Mouse (Mus musculus) limb, embryonic 15.5 days (tissue): ENCODE results near the gene Gm20388. TPM values are rescaled to one million over a fixed set of nuclear protein-coding genes. Genes with fewer than 3 reads are reported as not detected.
A peak's percentile ranks its signal among the peaks of the same experiment; 100 is the strongest.

Source experiments
- ATAC-seq: fragments of 200-750 bp; cut with Nextera tagmentation; 2 replicates; pipeline ENCODE4 v1.8.0; 2017; ENCODE audit warnings: low read depth, moderate TSS enrichment; ENCODE audit not compliant: insufficient number of reproducible peaks, low FRiP score, low TSS enrichment
- H3K27ac ChIP-seq: fragments of 300-500 bp; sonication (generic); 2 replicates; pipeline ENCODE4 v1.5.1; 2015; ENCODE audit warnings: moderate library complexity, mild to moderate bottlenecking, inconsistent platforms
- H3K27me3 ChIP-seq: fragments of 300-500 bp; sonication (generic); 2 replicates; pipeline ENCODE4 v1.6.1; 2015; ENCODE audit warnings: inconsistent platforms
- H3K36me3 ChIP-seq: fragments of 300-500 bp; sonication (generic); 2 replicates; pipeline ENCODE4 v1.6.1; 2015; ENCODE audit warnings: inconsistent platforms
- H3K4me1 ChIP-seq: fragments of 300-500 bp; sonication (generic); 2 replicates; pipeline ENCODE4 v1.6.1; 2015; ENCODE audit warnings: inconsistent platforms
- H3K4me2 ChIP-seq: fragments of 300-500 bp; sonication (generic); 2 replicates; pipeline ENCODE4 v1.6.1; 2015; ENCODE audit warnings: mild to moderate bottlenecking, inconsistent platforms
- H3K4me3 ChIP-seq: fragments of 300-500 bp; sonication (generic); 2 replicates; pipeline ENCODE4 v1.5.1; 2015; ENCODE audit warnings: mild to moderate bottlenecking, inconsistent platforms
- H3K9ac ChIP-seq: fragments of 300-500 bp; sonication (generic); 2 replicates; pipeline ENCODE4 v1.6.1; 2015; ENCODE audit warnings: inconsistent platforms
- H3K9me3 ChIP-seq: fragments of 300-500 bp; sonication (generic); 2 replicates; pipeline ENCODE4 v1.6.1; 2016; ENCODE audit warnings: inconsistent platforms
- WGBS: fragments of 180-500 bp; shearing (Covaris S2); methylation state at CpG from one replicate; pipeline ENCODE4 v1.1.7; 2015; 5-methylcytosine and 5-hydroxymethylcytosine counted together
- polyA plus RNA-seq: library from polyadenylated mRNA; unstranded; fragments of >200 nt; fragmentation: Nextera tagmentation; extraction: Ambion mirVana; gene quantifications from 2 replicates; pipeline ENCODE4 v1.2.1, GENCODE M21; 2015

Gene Gm20388
- polyA plus RNA-seq, 1 experiment from 2014 or later: 4.9 TPM

DNA sequence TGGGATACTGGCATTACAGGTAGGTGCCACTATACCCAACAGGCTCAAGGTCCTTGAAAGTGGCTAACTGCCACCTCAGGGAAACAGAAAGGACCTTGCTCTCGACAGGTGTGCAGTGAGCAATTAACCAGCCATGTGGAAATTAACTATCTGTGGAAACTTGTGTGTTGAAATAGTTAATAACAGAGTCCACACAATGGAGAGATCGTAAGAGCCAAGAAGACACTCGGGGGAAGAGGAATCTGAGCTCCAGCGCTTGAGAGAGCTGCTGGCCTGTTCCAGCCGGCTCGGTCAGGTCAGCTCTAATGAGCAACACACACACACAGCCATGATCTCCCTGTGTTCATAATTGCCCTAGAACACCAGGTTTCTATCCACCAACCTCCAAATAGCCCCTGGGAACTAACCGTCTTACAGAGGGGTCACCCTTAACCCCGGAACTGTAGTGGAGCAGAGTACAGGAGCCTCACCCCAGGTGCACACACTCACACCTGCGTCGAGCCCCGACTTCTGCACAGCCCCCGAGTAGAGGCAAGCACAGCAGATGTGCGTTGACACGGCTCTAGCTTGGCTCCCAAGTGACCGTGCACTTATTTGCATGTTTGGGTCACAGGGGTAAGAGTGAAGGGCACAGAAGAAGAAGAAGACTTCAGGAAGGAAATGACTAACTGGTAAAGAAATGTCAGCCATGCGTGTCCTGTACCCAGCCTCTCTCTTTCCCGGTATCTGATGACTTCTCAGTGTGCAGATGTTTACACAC lies 814.4 kb downstream of the Gm20388 start:
- 53% methylated on average over 17 of the region's 17 CpGs for WGBS
- H3K36me3 ChIP-seq: no peaks in the 10 kb centered on the region
- no peak overlapping the region for H3K4me3 ChIP-seq
- no peaks in the 10 kb centered on the region for H3K4me1 ChIP-seq
- no peaks in the 10 kb centered on the region for H3K27me3 ChIP-seq
- no peak overlapping the region for H3K9ac ChIP-seq
- H3K9me3 ChIP-seq: no peaks in the 10 kb centered on the region
- H3K4me2 ChIP-seq: no peak overlapping the region
- no peak overlapping the region for H3K27ac ChIP-seq
- ATAC-seq: no peak

DNA sequence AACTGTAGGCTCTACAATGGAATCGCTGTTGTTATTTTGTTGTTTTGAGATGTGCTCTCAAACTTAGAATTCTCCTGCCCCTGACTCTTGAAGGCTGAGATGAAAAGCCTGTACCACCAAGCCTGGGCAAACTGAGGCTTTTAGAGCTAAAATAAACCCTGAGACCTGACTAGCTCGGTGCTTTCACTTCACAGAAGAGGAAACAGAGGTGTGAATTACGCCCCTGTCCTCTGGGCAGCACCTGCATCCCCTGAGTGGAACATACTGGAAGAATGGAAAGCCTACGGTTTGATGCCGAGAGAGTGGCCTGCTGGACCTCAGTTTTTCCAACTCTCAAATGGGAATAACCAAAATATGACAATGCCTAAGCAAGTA lies 814.9 kb downstream of the Gm20388 start:
- no peak overlapping the region for H3K4me3 ChIP-seq
- H3K27ac ChIP-seq: no peak overlapping the region
- H3K9ac ChIP-seq: no peak overlapping the region
- no peaks in the 10 kb centered on the region for H3K27me3 ChIP-seq
- H3K36me3 ChIP-seq: no peaks in the 10 kb centered on the region
- no peaks in the 10 kb centered on the region for H3K4me1 ChIP-seq
- WGBS: 70% methylated on average over 5 of the region's 5 CpGs
- ATAC-seq: no peak
- H3K9me3 ChIP-seq: no peaks in the 10 kb centered on the region
- no peak overlapping the region for H3K4me2 ChIP-seq

DNA sequence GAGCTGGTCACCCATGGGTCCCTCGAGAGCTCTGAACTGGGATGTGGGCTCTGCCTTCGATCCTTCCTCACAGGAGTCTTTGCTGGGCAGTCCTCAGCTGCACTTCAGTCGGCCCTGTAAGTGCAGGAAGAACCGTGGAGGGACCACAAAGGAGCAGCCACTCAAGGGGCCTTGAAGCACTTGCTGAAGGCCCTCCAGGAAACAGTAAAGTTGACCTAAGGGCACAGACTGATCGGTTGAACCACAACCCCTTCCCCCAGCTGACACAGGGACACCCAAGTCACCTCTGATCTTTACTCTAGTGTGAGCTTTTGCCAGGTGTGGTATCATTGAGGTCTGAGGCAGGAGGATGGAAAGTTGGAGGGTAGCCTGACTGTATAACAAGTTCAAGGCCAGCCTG lies 815.4 kb downstream of the Gm20388 start:
- Histone ChIP-seq H3K27ac (no peak overlapping the region), H3K9ac (no peak overlapping the region), H3K27me3 (no peaks in the 10 kb centered on the region), H3K9me3 (no peaks in the 10 kb centered on the region), H3K4me3 (no peak overlapping the region), H3K4me2 (no peak overlapping the region), H3K36me3 (no peaks in the 10 kb centered on the region), H3K4me1 (no peaks in the 10 kb centered on the region)
- WGBS: 66% methylated on average over 5 of the region's 5 CpGs
- no peak for ATAC-seq

DNA sequence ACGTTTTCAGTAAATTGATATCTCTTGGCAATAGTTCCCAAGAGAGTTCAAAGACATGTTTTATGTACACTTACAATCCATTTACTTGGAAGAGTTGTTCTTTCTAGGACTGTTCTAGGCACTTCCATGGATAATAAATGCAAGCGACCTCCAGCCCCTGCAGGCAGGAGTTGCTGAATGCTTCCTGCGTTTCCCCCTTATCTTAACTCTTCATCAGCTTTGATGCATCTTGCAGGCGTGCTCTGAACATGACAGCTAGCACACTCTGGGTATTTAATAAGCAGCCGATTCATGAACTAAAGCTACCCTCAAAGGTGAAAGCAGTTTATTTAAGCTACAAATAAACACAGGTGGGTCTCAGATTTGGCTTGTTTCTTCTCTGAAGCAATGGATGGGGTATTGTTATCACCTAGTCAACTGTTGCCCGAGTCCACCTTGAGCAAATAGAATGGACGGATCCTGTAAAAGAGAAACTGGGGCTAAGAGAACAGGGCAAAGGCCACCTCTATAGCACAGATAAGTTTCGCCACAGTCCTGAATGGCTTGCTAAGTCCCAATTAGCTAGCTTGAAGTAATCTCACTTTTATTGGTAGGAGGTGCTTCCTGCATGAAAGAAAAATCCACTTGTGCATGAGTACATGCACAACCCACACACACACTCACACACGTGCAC lies 818.0 kb downstream of the Gm20388 start:
- no peaks in the 10 kb centered on the region for H3K36me3 ChIP-seq
- WGBS: 50% methylated on average over 9 of the region's 9 CpGs
- no peak overlapping the region for H3K4me2 ChIP-seq
- no peak overlapping the region for H3K9ac ChIP-seq
- H3K4me1 ChIP-seq: no peaks in the 10 kb centered on the region
- H3K9me3 ChIP-seq: no peaks in the 10 kb centered on the region
- no peak overlapping the region for H3K27ac ChIP-seq
- H3K27me3 ChIP-seq: peaks cover 13% of the 10 kb centered on the region; the same call in 1 of the 2 replicates
- no peak overlapping the region for H3K4me3 ChIP-seq
- no peak for ATAC-seq

DNA sequence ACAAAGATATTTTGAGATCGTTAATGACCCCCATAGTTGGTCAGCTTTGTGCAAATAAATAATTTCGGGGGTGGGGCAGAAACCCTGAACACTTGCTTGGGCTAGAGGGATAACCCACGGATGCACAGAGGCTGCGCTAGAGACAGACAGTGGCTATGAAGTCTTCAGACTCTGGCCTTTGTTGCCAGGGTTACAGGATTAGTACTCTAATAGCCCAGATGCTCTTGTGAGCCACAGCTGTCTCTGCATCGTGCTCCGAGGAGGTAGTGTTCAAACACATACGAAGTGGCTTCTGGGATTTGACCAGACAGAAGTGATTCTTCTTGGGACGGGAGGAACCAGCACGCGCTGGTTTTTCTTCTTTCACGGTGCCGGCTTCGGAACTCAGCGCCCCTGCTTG lies 820.9 kb downstream of the Gm20388 start:
- H3K36me3 ChIP-seq: no peaks in the 10 kb centered on the region
- H3K9me3 ChIP-seq: no peaks in the 10 kb centered on the region
- no peak for ATAC-seq
- no peak overlapping the region for H3K27ac ChIP-seq
- H3K27me3 ChIP-seq: peaks cover 41% of the 10 kb centered on the region
- peaks cover 12% of the 10 kb centered on the region for H3K4me1 ChIP-seq
- no peak overlapping the region for H3K4me2 ChIP-seq
- 43% methylated on average over 14 of the region's 14 CpGs for WGBS
- no peak overlapping the region for H3K9ac ChIP-seq
- H3K4me3 ChIP-seq: no peak overlapping the region

DNA sequence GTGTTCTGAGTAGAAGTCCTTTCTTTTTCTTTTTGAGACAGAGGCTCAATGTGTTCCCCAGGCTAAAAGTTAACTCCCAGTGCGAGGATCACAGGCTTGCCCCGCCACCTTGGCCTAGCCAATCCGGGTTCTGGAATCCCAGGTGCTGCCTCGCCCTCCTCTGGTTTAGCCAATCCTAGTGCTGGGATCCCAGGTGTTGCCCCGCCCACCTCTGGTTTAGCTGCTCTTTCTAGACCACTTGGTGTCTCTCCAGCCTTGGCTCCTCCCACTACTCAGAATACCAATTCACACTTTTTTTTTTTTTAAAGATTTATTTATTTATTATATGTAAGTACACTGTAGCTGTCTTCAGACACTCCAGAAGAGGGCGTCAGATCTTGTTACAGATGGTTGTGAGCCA lies 821.4 kb downstream of the Gm20388 start:
- Histone ChIP-seq H3K27me3 (peaks cover 46% of the 10 kb centered on the region), H3K4me3 (no peak overlapping the region), H3K27ac (no peak overlapping the region), H3K4me1 (peaks cover 14% of the 10 kb centered on the region), H3K36me3 (no peaks in the 10 kb centered on the region), H3K9me3 (no peaks in the 10 kb centered on the region), H3K9ac (no peak overlapping the region), H3K4me2 (no peak overlapping the region)
- no peak for ATAC-seq
- 67% methylated on average over 5 of the region's 6 CpGs for WGBS

DNA sequence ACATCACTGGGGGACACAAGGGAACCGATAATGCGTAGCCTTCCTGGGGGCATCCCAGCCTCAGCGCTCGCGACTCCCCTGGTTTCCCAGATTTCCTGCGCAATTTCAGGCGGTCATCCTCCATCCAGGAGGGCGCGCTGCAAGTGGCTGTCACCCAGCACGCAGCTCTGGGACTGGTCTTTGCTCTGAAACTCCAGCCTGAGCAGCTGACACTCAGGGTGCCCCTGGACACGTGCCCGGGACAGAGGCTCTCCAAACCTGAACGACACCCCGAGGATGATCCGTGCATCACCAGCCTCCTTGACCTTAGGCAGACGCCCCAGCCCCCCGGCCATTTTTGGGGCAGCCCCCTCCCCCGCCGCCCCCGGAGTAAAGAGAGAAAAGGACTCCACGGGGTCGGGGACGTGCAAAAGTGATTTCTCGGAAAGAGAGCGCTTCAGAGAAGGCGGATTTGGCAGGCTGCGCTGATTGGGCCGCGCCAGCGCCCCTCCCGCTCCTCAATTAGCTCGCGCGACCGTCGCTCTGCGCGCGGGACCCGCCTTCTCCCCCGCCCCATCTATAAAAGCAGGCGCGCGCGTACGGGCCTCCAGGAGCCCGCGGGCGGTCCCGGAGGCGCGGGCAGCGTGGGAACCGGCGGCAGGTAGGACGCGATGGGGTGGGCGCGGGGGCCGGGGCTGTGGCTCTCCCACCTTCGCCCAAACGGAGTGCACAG lies 825.3 kb downstream of the Gm20388 start, which contains the start of gene Irf8:
Gene Irf8 (plus strand): TSS at position 589 of the 712 bp plus-strand sequence.
- H3K9ac ChIP-seq: peak within 1 kb of the TSS; percentile 48; the same call in 1 of the 2 replicates
- H3K36me3 ChIP-seq: no peaks in the 10 kb centered on the region
- no peak within 1 kb of the TSS for H3K27ac ChIP-seq
- peak; percentile 80 for ATAC-seq
- peak within 1 kb of the TSS; percentile 96 for H3K4me2 ChIP-seq
- H3K4me3 ChIP-seq: peak within 1 kb of the TSS; percentile 48
- peaks cover 62% of the 10 kb centered on the region for H3K27me3 ChIP-seq
- under 1% methylated on average over 62 of the region's 62 CpGs for WGBS
- no peaks in the 10 kb centered on the region for H3K9me3 ChIP-seq
- H3K4me1 ChIP-seq: peaks cover 14% of the 10 kb centered on the region

DNA sequence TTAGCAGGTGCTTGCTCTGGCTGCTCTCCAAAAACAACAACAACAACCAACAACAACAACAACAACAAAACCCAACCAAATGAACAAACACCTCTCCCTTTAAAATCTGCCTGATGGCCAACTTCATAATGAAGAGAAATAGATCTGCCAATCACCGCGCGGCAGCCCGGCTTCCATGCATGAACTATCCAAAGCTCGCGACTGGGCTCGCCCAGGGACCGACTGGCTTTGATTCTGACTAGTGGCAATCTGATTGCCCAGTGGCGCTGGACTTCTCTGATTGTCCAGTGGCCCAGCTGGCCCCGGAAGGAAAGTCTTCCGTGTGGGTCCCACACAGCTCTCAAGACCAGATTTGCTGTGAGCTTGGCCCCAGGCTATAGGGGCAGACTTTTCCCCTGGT lies 825.8 kb downstream of the Gm20388 start:
- Histone ChIP-seq H3K27ac (no peak overlapping the region), H3K27me3 (peaks cover 60% of the 10 kb centered on the region), H3K36me3 (no peaks in the 10 kb centered on the region), H3K9ac (0 out of 2 replicates have a peak overlapping the region, but pooled peaks have one; percentile 23), H3K4me3 (peak overlapping the region; percentile 48), H3K9me3 (no peaks in the 10 kb centered on the region), H3K4me2 (peak overlapping the region; percentile 96), H3K4me1 (peaks cover 14% of the 10 kb centered on the region)
- WGBS: 4% methylated on average over 11 of the region's 11 CpGs
- no peak for ATAC-seq

DNA sequence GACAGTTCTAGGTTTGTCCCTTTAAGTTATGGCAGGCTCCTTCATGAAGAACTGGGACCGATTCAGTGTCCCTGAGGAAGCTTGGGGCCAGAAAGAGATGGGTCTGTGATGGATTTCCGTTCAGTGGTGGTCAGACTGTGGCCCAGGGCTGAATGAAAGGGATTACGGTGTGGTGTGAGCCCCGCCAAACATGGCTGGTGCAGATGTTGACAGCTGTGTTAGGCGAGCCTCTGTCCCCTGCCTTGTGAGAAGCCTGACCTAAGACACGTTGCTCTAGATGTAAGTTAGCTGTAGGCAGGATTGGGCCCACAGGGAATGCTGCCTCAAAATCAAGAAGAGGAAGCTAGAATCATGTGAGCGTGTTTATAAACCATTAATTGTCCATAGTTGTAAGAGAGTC lies 826.5 kb downstream of the Gm20388 start:
- no peak overlapping the region for H3K9ac ChIP-seq
- no peak overlapping the region for H3K4me3 ChIP-seq
- 52% methylated on average over 7 of the region's 7 CpGs for WGBS
- no peaks in the 10 kb centered on the region for H3K36me3 ChIP-seq
- H3K4me2 ChIP-seq: no peak overlapping the region
- no peak overlapping the region for H3K27ac ChIP-seq
- peaks cover 14% of the 10 kb centered on the region for H3K4me1 ChIP-seq
- ATAC-seq: no peak
- peaks cover 54% of the 10 kb centered on the region for H3K27me3 ChIP-seq
- H3K9me3 ChIP-seq: no peaks in the 10 kb centered on the region

DNA sequence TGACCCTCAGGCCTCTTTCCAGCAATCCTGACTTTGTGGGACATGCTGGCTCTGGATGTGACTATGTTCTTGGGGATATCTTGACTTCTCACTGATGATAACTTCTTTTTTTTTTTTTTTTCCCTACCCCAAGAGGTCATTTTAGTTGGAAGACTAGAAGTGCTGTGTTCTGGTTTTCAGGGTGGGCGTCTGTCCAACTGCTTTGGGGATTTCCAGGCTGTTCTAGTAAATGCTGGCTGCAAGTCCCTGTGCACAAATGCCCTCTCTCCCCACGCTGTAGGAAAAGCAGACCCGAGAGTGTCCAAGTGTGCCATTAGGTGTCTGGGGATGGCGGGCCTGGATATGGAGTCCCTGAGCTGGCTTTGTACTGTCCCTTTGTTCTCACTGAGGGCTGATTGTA lies 828.1 kb downstream of the Gm20388 start:
- Histone ChIP-seq H3K4me1 (peaks cover 14% of the 10 kb centered on the region), H3K36me3 (no peaks in the 10 kb centered on the region), H3K4me2 (no peak overlapping the region), H3K27me3 (peaks cover 48% of the 10 kb centered on the region), H3K4me3 (no peak overlapping the region), H3K27ac (no peak overlapping the region), H3K9ac (no peak overlapping the region), H3K9me3 (no peaks in the 10 kb centered on the region)
- WGBS: 68% methylated on average over 4 of the region's 4 CpGs
- no peak for ATAC-seq

DNA sequence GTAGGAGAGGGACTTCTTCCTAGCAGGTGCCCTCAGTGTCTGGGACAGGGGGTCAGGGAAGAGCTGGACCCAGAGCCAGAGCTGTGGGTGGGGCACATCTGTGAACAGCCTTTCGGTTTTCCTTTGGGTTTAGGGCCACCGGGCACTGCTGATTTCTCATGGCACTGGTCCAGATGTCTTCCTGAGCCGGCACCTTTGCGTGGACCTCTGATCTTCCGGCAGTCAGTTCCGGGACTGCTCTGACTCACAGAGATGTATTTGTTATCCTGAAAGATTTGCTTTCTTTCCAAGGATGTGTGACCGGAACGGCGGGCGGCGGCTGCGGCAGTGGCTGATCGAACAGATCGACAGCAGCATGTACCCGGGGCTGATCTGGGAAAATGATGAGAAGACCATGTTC lies 828.9 kb downstream of the Gm20388 start:
- Histone ChIP-seq H3K27me3 (peaks cover 41% of the 10 kb centered on the region), H3K9ac (no peak overlapping the region), H3K27ac (no peak overlapping the region), H3K4me2 (no peak overlapping the region), H3K4me3 (no peak overlapping the region), H3K9me3 (no peaks in the 10 kb centered on the region), H3K36me3 (no peaks in the 10 kb centered on the region), H3K4me1 (peaks cover 19% of the 10 kb centered on the region)
- 85% methylated on average over 15 of the region's 15 CpGs for WGBS
- ATAC-seq: no peak

DNA sequence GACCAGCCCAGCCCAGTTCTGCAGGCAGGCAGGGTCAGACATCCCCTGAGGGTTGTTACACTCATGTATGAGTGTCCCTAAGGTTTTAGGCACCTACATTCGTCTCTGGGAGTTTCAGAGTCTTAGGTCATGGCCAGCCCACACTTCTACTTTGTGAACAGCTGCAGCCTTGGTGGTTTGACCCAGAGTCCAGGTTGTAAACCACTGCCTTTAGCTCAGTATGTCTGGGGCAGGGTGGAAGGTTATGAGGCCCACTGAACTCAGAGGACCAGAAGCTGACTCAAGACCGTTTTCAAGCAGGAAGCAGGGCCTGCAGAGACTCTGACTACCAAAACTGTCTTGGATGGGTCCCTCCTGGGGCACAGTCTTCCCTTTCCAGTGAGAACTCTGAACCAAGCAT lies 829.9 kb downstream of the Gm20388 start:
- no peaks in the 10 kb centered on the region for H3K36me3 ChIP-seq
- ATAC-seq: no peak
- WGBS: 52% methylated on average over 2 of the region's 2 CpGs

More for the DNA sequence above, 829.9 kb downstream of the Gm20388 start:
- Histone ChIP-seq H3K27me3 (peaks cover 31% of the 10 kb centered on the region), H3K27ac (no peak overlapping the region), H3K4me3 (no peak overlapping the region), H3K9me3 (no peaks in the 10 kb centered on the region), H3K9ac (no peak overlapping the region), H3K4me2 (no peak overlapping the region), H3K4me1 (peaks cover 17% of the 10 kb centered on the region)
